Mouse (Mus musculus): ENCODE data around the gene Defb23. TPM values are rescaled to one million over a fixed set of nuclear protein-coding genes. Genes with fewer than 3 reads are reported as not detected.
A peak's percentile ranks its signal among the peaks of the same experiment; 100 is the strongest.

Defb23 gene
- total and polyA plus RNA-seq, 3 experiments, result not detected

- Histone ChIP-seq H3K36me3 (ENCODE audit: control insufficient read depth in 1 of 2, insufficient read depth in 2 of 2, low read length in 2 of 2) (no peaks in the 10 kb centered on the region), H3K79me2 (ENCODE audit: control insufficient read depth, insufficient read depth, low read length, poor library complexity) (peaks cover 16% of the 10 kb centered on the region), H3K9ac (ENCODE audit: control insufficient read depth, low read depth, low read length, poor library complexity, severe bottlenecking) (no peak overlapping the region), H3K4me3 (ENCODE audit: control insufficient read depth in 1 of 2, insufficient read depth in 1 of 2, low read depth in 2 of 2, low read length in 2 of 2) (no peak overlapping the region), H3K4me1 (ENCODE audit: control insufficient read depth in 1 of 2, insufficient read depth in 2 of 2, low read length in 2 of 2) (no peaks in the 10 kb centered on the region; a peak in 1 of 4 replicates), H3K9me3 (replicated peaks; ENCODE audit: insufficient read depth, low read length) (no peaks in the 10 kb centered on the region), H3K27ac (ENCODE audit: control insufficient read depth, low read depth, low read length) (no peak overlapping the region), H3K27me3 (ENCODE audit: control insufficient read depth in 1 of 2, insufficient read depth in 2 of 2, low read length in 2 of 2) (no peaks in the 10 kb centered on the region)
- TF ChIP-seq TBP (IDR thresholded peaks at IDR 0.05; ENCODE audit: low read depth, low read length), result no peak
- TF ChIP-seq MXI1 (IDR thresholded peaks at IDR 0.05; ENCODE audit: low read depth, low read length), result no peak
- TF ChIP-seq MAX (IDR thresholded peaks at IDR 0.05; ENCODE audit: low read length), result no peak
- TF ChIP-seq CTCF (IDR thresholded peaks at IDR 0.05 in 2 of 3, conservative IDR thresholded peaks at IDR 0.05 in 1 of 3; ENCODE audit: control insufficient read depth in 1 of 3, insufficient read depth in 1 of 3, low read depth in 2 of 3, low read length in 3 of 3, poor library complexity in 1 of 3, severe bottlenecking in 1 of 3), result no peak
- TF ChIP-seq ZNF384 (IDR thresholded peaks at IDR 0.05; ENCODE audit: low read depth, low read length), result no peak
- TF ChIP-seq EP300 (IDR thresholded peaks at IDR 0.05; ENCODE audit: low read depth in 1 of 2, low read length in 2 of 2), result no peak
- TF ChIP-seq ZMIZ1 (IDR thresholded peaks at IDR 0.05; ENCODE audit: low read depth, low read length), result no peak
- TF ChIP-seq POLR2AphosphoS2 (IDR thresholded peaks at IDR 0.05; ENCODE audit: low read length), result no peak
- no peak for TF ChIP-seq JUND (IDR thresholded peaks at IDR 0.05; ENCODE audit: low read depth, low read length)
- no peak for TF ChIP-seq ETS1 (IDR thresholded peaks at IDR 0.05; ENCODE audit: low read depth, low read length)
- TF ChIP-seq SIN3A (IDR thresholded peaks at IDR 0.05; ENCODE audit: low read length), result no peak
- no peak for TF ChIP-seq USF2 (IDR thresholded peaks at IDR 0.05; ENCODE audit: borderline replicate concordance in 1 of 2, insufficient read depth in 1 of 2, low read depth in 1 of 2, low read length in 2 of 2)
- no peak for TF ChIP-seq ZC3H11A (IDR thresholded peaks at IDR 0.05; ENCODE audit: low read depth, low read length)
- TF ChIP-seq POLR2A (IDR thresholded peaks at IDR 0.05; ENCODE audit: control insufficient read depth in 1 of 2, insufficient read depth in 1 of 2, low read depth in 1 of 2, low read length in 2 of 2, poor library complexity in 1 of 2), result no peak
- no peak for TF ChIP-seq UBTF (IDR thresholded peaks at IDR 0.05; ENCODE audit: borderline replicate concordance, insufficient read depth, low read depth, low read length)
- TF ChIP-seq NRF1 (IDR thresholded peaks at IDR 0.05; ENCODE audit: insufficient read depth, low read depth, low read length, poor library complexity, severe bottlenecking), result no peak
- no peak for TF ChIP-seq POLR2AphosphoS5 (IDR thresholded peaks at IDR 0.05; ENCODE audit: borderline replicate concordance, low read depth, low read length)
- DNase-seq (ENCODE audit: low read depth, low spot score), result no peak
These were observed 48.6 kb downstream of the Defb23 start for GRCm38 (mm10) chr2:152415786-152416185.

- Histone ChIP-seq H3K79me2 (ENCODE audit: control insufficient read depth, insufficient read depth, low read length, poor library complexity) (peaks cover 16% of the 10 kb centered on the region), H3K27me3 (ENCODE audit: control insufficient read depth in 1 of 2, insufficient read depth in 2 of 2, low read length in 2 of 2) (no peaks in the 10 kb centered on the region), H3K36me3 (ENCODE audit: control insufficient read depth in 1 of 2, insufficient read depth in 2 of 2, low read length in 2 of 2) (no peaks in the 10 kb centered on the region), H3K4me1 (ENCODE audit: control insufficient read depth in 1 of 2, insufficient read depth in 2 of 2, low read length in 2 of 2) (no peaks in the 10 kb centered on the region; a peak in 1 of 4 replicates), H3K9ac (ENCODE audit: control insufficient read depth, low read depth, low read length, poor library complexity, severe bottlenecking) (peak within 1 kb of the TSS; percentile 97), H3K4me3 (ENCODE audit: control insufficient read depth in 1 of 2, insufficient read depth in 1 of 2, low read depth in 2 of 2, low read length in 2 of 2) (peak within 1 kb of the TSS; percentile 83 to 86), H3K27ac (ENCODE audit: control insufficient read depth, low read depth, low read length) (peak within 1 kb of the TSS; percentile 32; the same call in 1 of the 2 replicates), H3K9me3 (replicated peaks; ENCODE audit: insufficient read depth, low read length) (no peaks in the 10 kb centered on the region)
- TF ChIP-seq ELF1 (IDR thresholded peaks at IDR 0.05; ENCODE audit: low read depth, low read length) (no peak), MAZ (IDR thresholded peaks at IDR 0.05; ENCODE audit: low read depth, low read length) (no peak), RAD21 (IDR thresholded peaks at IDR 0.05; ENCODE audit: low read depth, low read length) (no peak), MEF2A (IDR thresholded peaks at IDR 0.05; ENCODE audit: extremely low read depth, insufficient replicate concordance, low read depth, low read length, poor library complexity, severe bottlenecking) (no peak), MYB (IDR thresholded peaks at IDR 0.05; ENCODE audit: low read depth, low read length) (no peak), GATA1 (IDR thresholded peaks at IDR 0.05; ENCODE audit: low read depth, low read length) (no peak)
- DNase-seq (ENCODE audit: low read depth, low spot score), result no peak
These were observed 49.1 kb downstream of the Defb23 start, which contains the start of gene 6820408C15Rik for GRCm38 (mm10) chr2:152415287-152415686. Gene 6820408C15Rik (plus strand): TSS chr2:152415587.
